Mouse (Mus musculus): ENCODE measurements around the gene Ttc27. TPM values are rescaled to one million over a fixed set of nuclear protein-coding genes. Genes with fewer than 3 reads are reported as not detected.

The Ttc27 gene
- total and polyA plus RNA-seq, 3 experiments: 55.2 to 59.9 TPM; not detected in 1

DNA sequence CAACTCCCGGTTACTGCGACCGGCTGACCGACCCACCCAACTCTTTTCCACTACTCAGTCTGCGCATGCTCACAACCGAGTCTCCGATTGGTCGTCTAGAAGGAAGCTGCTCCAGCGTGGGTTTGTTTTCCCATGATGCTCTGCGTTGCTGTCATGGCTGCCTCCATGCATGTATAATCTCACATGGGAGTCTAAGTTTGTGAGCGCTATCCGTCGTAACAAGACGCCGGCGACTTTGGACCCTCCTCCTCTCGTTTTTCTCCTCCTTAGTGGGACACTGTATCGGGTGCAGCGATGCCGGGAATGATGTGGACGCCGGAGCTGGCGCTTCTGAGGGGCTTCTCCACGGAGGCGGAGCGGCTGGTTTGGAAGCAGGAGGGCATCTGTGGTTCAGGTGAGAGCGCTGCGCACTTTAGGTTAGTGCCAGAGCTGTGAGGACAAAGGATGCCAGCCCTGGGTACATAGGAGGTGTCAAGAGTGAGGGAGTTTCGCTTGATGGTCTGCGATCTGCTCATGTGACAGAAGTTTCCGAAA is at the start of gene Ttc27 (continued):
- TF ChIP-seq GATA1 (IDR thresholded peaks at IDR 0.05; ENCODE audit: low read depth, low read length) (no peak), HCFC1 (IDR thresholded peaks at IDR 0.05; ENCODE audit: low read depth, low read length) (peak; percentile 96), MAX (IDR thresholded peaks at IDR 0.05; ENCODE audit: low read length) (peak; percentile 99)

DNA sequence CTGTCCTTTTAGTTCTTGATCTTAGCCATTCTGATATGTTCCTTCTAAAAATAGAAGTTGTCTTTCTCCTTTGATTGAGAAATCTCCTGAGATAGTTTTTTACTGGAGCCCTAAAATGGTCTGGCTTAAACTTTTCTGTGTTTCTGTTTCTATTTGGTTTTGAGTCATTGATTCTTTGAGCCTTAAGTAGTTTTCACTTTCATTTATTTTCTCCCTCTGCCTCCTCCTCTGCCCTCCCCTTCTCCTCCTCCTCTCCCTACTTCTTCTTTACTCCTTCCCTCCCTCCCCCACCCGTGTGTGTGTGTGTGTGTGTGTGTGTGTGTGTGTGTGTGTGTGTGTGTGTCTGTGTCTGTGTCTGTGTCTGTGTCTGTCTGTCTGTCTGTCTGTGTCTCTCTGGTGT is 49.5 kb upstream of the Ttc27 start:
- no peak for TF ChIP-seq GABPA (IDR thresholded peaks at IDR 0.05; ENCODE audit: low read depth, low read length)
- TF ChIP-seq POLR2AphosphoS5 (IDR thresholded peaks at IDR 0.05; ENCODE audit: borderline replicate concordance, low read depth, low read length): no peak
- TF ChIP-seq MYC (IDR thresholded peaks at IDR 0.05; ENCODE audit: low read depth, low read length): no peak
- no peak for TF ChIP-seq ZNF384 (IDR thresholded peaks at IDR 0.05; ENCODE audit: low read depth, low read length)
- TF ChIP-seq MAZ (IDR thresholded peaks at IDR 0.05; ENCODE audit: low read depth, low read length): no peak
- no peak for TF ChIP-seq ZC3H11A (IDR thresholded peaks at IDR 0.05; ENCODE audit: low read depth, low read length)
- TF ChIP-seq KAT2A (conservative IDR thresholded peaks at IDR 0.05; ENCODE audit: low read depth, low read length): no peak
- TF ChIP-seq USF2 (IDR thresholded peaks at IDR 0.05; ENCODE audit: borderline replicate concordance in 1 of 2, insufficient read depth in 1 of 2, low read depth in 1 of 2, low read length in 2 of 2): no peak
- peaks cover 0 to 41% of the 10 kb centered on the region in 2 experiments; a peak in 2 of 4 replicates for H3K36me3 ChIP-seq (ENCODE audit: control insufficient read depth in 1 of 2, insufficient read depth in 2 of 2, low read length in 2 of 2)

DNA sequence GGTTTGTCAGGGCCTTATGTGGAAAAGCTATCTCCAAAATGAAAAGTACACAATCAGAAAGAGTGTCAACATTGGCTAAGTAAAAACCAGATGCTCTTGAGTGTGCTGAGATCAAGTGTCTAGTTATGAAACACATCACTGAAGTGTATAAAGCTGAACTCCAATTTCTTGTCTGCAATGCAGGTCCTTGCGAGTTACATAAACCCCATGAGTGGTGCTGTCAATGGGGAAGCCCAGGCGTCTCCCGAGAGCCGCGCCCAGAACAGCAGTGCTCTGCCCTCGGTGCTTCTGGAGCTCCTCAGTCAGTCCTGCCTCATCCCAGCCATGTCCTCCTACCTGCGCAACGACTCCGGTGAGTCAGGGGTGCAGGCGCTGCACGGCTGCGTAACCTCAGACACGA is 47.5 kb upstream of the Ttc27 start:
- Histone ChIP-seq H3K9ac (ENCODE audit: control insufficient read depth, low read depth, low read length, poor library complexity, severe bottlenecking) (no peak overlapping the region), H3K36me3 (ENCODE audit: control insufficient read depth in 1 of 2, insufficient read depth in 2 of 2, low read length in 2 of 2) (peaks cover 0 to 40% of the 10 kb centered on the region in 2 experiments; a peak in 2 of 4 replicates), H3K9me3 (replicated peaks; ENCODE audit: insufficient read depth, low read length) (no peaks in the 10 kb centered on the region), H3K4me1 (ENCODE audit: control insufficient read depth in 1 of 2, insufficient read depth in 2 of 2, low read length in 2 of 2) (no peaks in the 10 kb centered on the region), H3K4me3 (ENCODE audit: control insufficient read depth in 1 of 2, insufficient read depth in 1 of 2, low read depth in 2 of 2, low read length in 2 of 2) (no peak overlapping the region), H3K27me3 (ENCODE audit: control insufficient read depth in 1 of 2, insufficient read depth in 2 of 2, low read length in 2 of 2) (no peaks in the 10 kb centered on the region), H3K27ac (ENCODE audit: control insufficient read depth, low read depth, low read length) (no peak overlapping the region), H3K79me2 (ENCODE audit: control insufficient read depth, insufficient read depth, low read length, poor library complexity) (no peaks in the 10 kb centered on the region)
- no peak for DNase-seq (ENCODE audit: low read depth, low spot score)
- TF ChIP-seq BHLHE40 (IDR thresholded peaks at IDR 0.05; ENCODE audit: borderline replicate concordance, low read depth, low read length) (no peak), CTCF (IDR thresholded peaks at IDR 0.05 in 2 of 3, conservative IDR thresholded peaks at IDR 0.05 in 1 of 3; ENCODE audit: control insufficient read depth in 1 of 3, insufficient read depth in 1 of 3, low read depth in 2 of 3, low read length in 3 of 3, poor library complexity in 1 of 3, severe bottlenecking in 1 of 3) (no peak), USF1 (IDR thresholded peaks at IDR 0.05; ENCODE audit: low read depth, low read length) (no peak), MAZ (IDR thresholded peaks at IDR 0.05; ENCODE audit: low read depth, low read length) (no peak), UBTF (IDR thresholded peaks at IDR 0.05; ENCODE audit: borderline replicate concordance, insufficient read depth, low read depth, low read length) (no peak), JUND (IDR thresholded peaks at IDR 0.05; ENCODE audit: low read depth, low read length) (no peak), MYB (IDR thresholded peaks at IDR 0.05; ENCODE audit: low read depth, low read length) (no peak), POLR2AphosphoS5 (IDR thresholded peaks at IDR 0.05; ENCODE audit: borderline replicate concordance, low read depth, low read length) (no peak), GABPA (IDR thresholded peaks at IDR 0.05; ENCODE audit: low read depth, low read length) (no peak), MXI1 (IDR thresholded peaks at IDR 0.05; ENCODE audit: low read depth, low read length) (no peak), GATA1 (IDR thresholded peaks at IDR 0.05; ENCODE audit: low read depth, low read length) (no peak), ELF1 (IDR thresholded peaks at IDR 0.05; ENCODE audit: low read depth, low read length) (no peak), TAL1 (IDR thresholded peaks at IDR 0.05; ENCODE audit: low read length) (no peak), USF2 (IDR thresholded peaks at IDR 0.05; ENCODE audit: borderline replicate concordance in 1 of 2, insufficient read depth in 1 of 2, low read depth in 1 of 2, low read length in 2 of 2) (no peak), RAD21 (IDR thresholded peaks at IDR 0.05; ENCODE audit: low read depth, low read length) (no peak), MEF2A (IDR thresholded peaks at IDR 0.05; ENCODE audit: extremely low read depth, insufficient replicate concordance, low read depth, low read length, poor library complexity, severe bottlenecking) (no peak), ZKSCAN1 (IDR thresholded peaks at IDR 0.05; ENCODE audit: low read depth, low read length) (no peak), ZC3H11A (IDR thresholded peaks at IDR 0.05; ENCODE audit: low read depth, low read length) (no peak), MYC (IDR thresholded peaks at IDR 0.05; ENCODE audit: low read depth, low read length) (no peak)

More for the DNA sequence above, 49.5 kb upstream of the Ttc27 start:
- no peaks in the 10 kb centered on the region for H3K79me2 ChIP-seq (ENCODE audit: control insufficient read depth, insufficient read depth, low read length, poor library complexity)
- H3K4me1 ChIP-seq (ENCODE audit: control insufficient read depth in 1 of 2, insufficient read depth in 2 of 2, low read length in 2 of 2): no peaks in the 10 kb centered on the region
- no peak overlapping the region for H3K27ac ChIP-seq (ENCODE audit: control insufficient read depth, low read depth, low read length)
- no peak overlapping the region for H3K9ac ChIP-seq (ENCODE audit: control insufficient read depth, low read depth, low read length, poor library complexity, severe bottlenecking)
- no peak for DNase-seq (ENCODE audit: low read depth, low spot score)
- no peaks in the 10 kb centered on the region for H3K9me3 ChIP-seq (replicated peaks; ENCODE audit: insufficient read depth, low read length)
- H3K27me3 ChIP-seq (ENCODE audit: control insufficient read depth in 1 of 2, insufficient read depth in 2 of 2, low read length in 2 of 2): no peaks in the 10 kb centered on the region
- no peak overlapping the region for H3K4me3 ChIP-seq (ENCODE audit: control insufficient read depth in 1 of 2, insufficient read depth in 1 of 2, low read depth in 2 of 2, low read length in 2 of 2)
